Mouse (Mus musculus): ENCODE data around the gene Eppin. TPM values are rescaled to one million over a fixed set of nuclear protein-coding genes. Genes with fewer than 3 reads are reported as not detected.
A peak's percentile ranks its signal among the peaks of the same experiment; 100 is the strongest.

Eppin gene
- not detected in 2 replicates for total RNA-seq (2014; rRNA removed)
- not detected in 2 replicates for polyA plus RNA-seq (2012; rRNA removed)

- Histone ChIP-seq H3K27me3 (ENCODE audit: control insufficient read depth, insufficient read depth, low read length) (no peaks in the 10 kb centered on the region), H3K27ac (replicated peaks; ENCODE audit: insufficient read depth, low read depth, low read length) (no peak within 1 kb of the TSS), H3K9ac (ENCODE audit: low read depth, low read length) (no peak within 1 kb of the TSS), H3K79me2 (ENCODE audit: control insufficient read depth, insufficient read depth, low read length) (no peaks in the 10 kb centered on the region), H3K4me1 (ENCODE audit: control insufficient read depth, insufficient read depth, low read length) (no peaks in the 10 kb centered on the region), H3K36me3 (ENCODE audit: control insufficient read depth, insufficient read depth, low read length) (no peaks in the 10 kb centered on the region), H3K4me3 (ENCODE audit: insufficient read depth, low read depth, low read length) (no peak within 1 kb of the TSS)
- DNase-seq (ENCODE audit: extremely low read depth, low read depth, low spot score): no peak
- 79% methylated on average over 4 of the region's 4 CpGs for WGBS
- no peak for TF ChIP-seq CTCF (IDR thresholded peaks at IDR 0.05; ENCODE audit: low read depth, low read length)
- no peak for TF ChIP-seq POLR2A (IDR thresholded peaks at IDR 0.05; ENCODE audit: extremely low read depth, insufficient read depth, low read length)
Observed at GRCm38 (mm10) chr2:164593494-164593893, at the start of gene Eppin. Gene Eppin (minus strand): TSS chr2:164593594.

GRCm38 (mm10) chr2:164641881-164642673, 48.7 kb upstream of the Eppin start:
- no peak for TF ChIP-seq CTCF (IDR thresholded peaks at IDR 0.05; ENCODE audit: low read depth, low read length)
- H3K4me3 ChIP-seq (ENCODE audit: insufficient read depth, low read depth, low read length): no peak overlapping the region
- no peak for DNase-seq (ENCODE audit: extremely low read depth, low read depth, low spot score)
- H3K79me2 ChIP-seq (ENCODE audit: control insufficient read depth, insufficient read depth, low read length): no peaks in the 10 kb centered on the region
- H3K4me1 ChIP-seq (ENCODE audit: control insufficient read depth, insufficient read depth, low read length): no peaks in the 10 kb centered on the region
- 87% methylated on average over 13 of the region's 13 CpGs for WGBS
- H3K9ac ChIP-seq (ENCODE audit: low read depth, low read length): no peak overlapping the region
- no peaks in the 10 kb centered on the region for H3K27me3 ChIP-seq (ENCODE audit: control insufficient read depth, insufficient read depth, low read length)
- H3K36me3 ChIP-seq (ENCODE audit: control insufficient read depth, insufficient read depth, low read length): no peaks in the 10 kb centered on the region
- H3K27ac ChIP-seq (replicated peaks; ENCODE audit: insufficient read depth, low read depth, low read length): no peak overlapping the region

- no peak overlapping the region for H3K9ac ChIP-seq (ENCODE audit: low read depth, low read length)
- no peaks in the 10 kb centered on the region for H3K79me2 ChIP-seq (ENCODE audit: control insufficient read depth, insufficient read depth, low read length)
- H3K27me3 ChIP-seq (ENCODE audit: control insufficient read depth, insufficient read depth, low read length): no peaks in the 10 kb centered on the region
- H3K36me3 ChIP-seq (ENCODE audit: control insufficient read depth, insufficient read depth, low read length): no peaks in the 10 kb centered on the region
- TF ChIP-seq CTCF (IDR thresholded peaks at IDR 0.05; ENCODE audit: low read depth, low read length): no peak
- no peak for TF ChIP-seq POLR2A (IDR thresholded peaks at IDR 0.05; ENCODE audit: extremely low read depth, insufficient read depth, low read length)
- peak; percentile 16 for DNase-seq (ENCODE audit: extremely low read depth, low read depth, low spot score)
- no peak overlapping the region for H3K27ac ChIP-seq (replicated peaks; ENCODE audit: insufficient read depth, low read depth, low read length)
- H3K4me1 ChIP-seq (ENCODE audit: control insufficient read depth, insufficient read depth, low read length): no peaks in the 10 kb centered on the region
- 63% methylated on average over 7 of the region's 7 CpGs for WGBS
- H3K4me3 ChIP-seq (ENCODE audit: insufficient read depth, low read depth, low read length): no peak overlapping the region
Observed at GRCm38 (mm10) chr2:164641129-164641528, 47.7 kb upstream of the Eppin start.

GRCm38 (mm10) chr2:164638696-164639095, 45.3 kb upstream of the Eppin start, which contains the start of gene Wfdc16:
Gene Wfdc16 (minus strand): TSS chr2:164638796.
- peak; percentile 19 for DNase-seq (ENCODE audit: extremely low read depth, low read depth, low spot score)
- H3K79me2 ChIP-seq (ENCODE audit: control insufficient read depth, insufficient read depth, low read length): no peaks in the 10 kb centered on the region
- WGBS: 43% methylated on average over 3 of the region's 3 CpGs
- no peaks in the 10 kb centered on the region for H3K27me3 ChIP-seq (ENCODE audit: control insufficient read depth, insufficient read depth, low read length)
- TF ChIP-seq POLR2A (IDR thresholded peaks at IDR 0.05; ENCODE audit: extremely low read depth, insufficient read depth, low read length) (no peak), CTCF (IDR thresholded peaks at IDR 0.05; ENCODE audit: low read depth, low read length) (no peak)
- no peak within 1 kb of the TSS for H3K27ac ChIP-seq (replicated peaks; ENCODE audit: insufficient read depth, low read depth, low read length)
- no peaks in the 10 kb centered on the region for H3K36me3 ChIP-seq (ENCODE audit: control insufficient read depth, insufficient read depth, low read length)
- no peaks in the 10 kb centered on the region for H3K4me1 ChIP-seq (ENCODE audit: control insufficient read depth, insufficient read depth, low read length)
- H3K4me3 ChIP-seq (ENCODE audit: insufficient read depth, low read depth, low read length): no peak within 1 kb of the TSS
- no peak within 1 kb of the TSS for H3K9ac ChIP-seq (ENCODE audit: low read depth, low read length)

GRCm38 (mm10) chr2:164635266-164635665, 41.9 kb upstream of the Eppin start:
- H3K79me2 ChIP-seq (ENCODE audit: control insufficient read depth, insufficient read depth, low read length): no peaks in the 10 kb centered on the region
- H3K27ac ChIP-seq (replicated peaks; ENCODE audit: insufficient read depth, low read depth, low read length): no peak overlapping the region
- no peaks in the 10 kb centered on the region for H3K27me3 ChIP-seq (ENCODE audit: control insufficient read depth, insufficient read depth, low read length)
- no peak overlapping the region for H3K9ac ChIP-seq (ENCODE audit: low read depth, low read length)
- H3K36me3 ChIP-seq (ENCODE audit: control insufficient read depth, insufficient read depth, low read length): no peaks in the 10 kb centered on the region
- TF ChIP-seq CTCF (IDR thresholded peaks at IDR 0.05; ENCODE audit: low read depth, low read length) (no peak), POLR2A (IDR thresholded peaks at IDR 0.05; ENCODE audit: extremely low read depth, insufficient read depth, low read length) (no peak)
- WGBS: 83% methylated on average over 9 of the region's 9 CpGs
- no peak overlapping the region for H3K4me3 ChIP-seq (ENCODE audit: insufficient read depth, low read depth, low read length)
- no peak for DNase-seq (ENCODE audit: extremely low read depth, low read depth, low spot score)
- H3K4me1 ChIP-seq (ENCODE audit: control insufficient read depth, insufficient read depth, low read length): no peaks in the 10 kb centered on the region

GRCm38 (mm10) chr2:164621775-164622174, 28.4 kb upstream of the Eppin start:
- no peaks in the 10 kb centered on the region for H3K36me3 ChIP-seq (ENCODE audit: control insufficient read depth, insufficient read depth, low read length)
- H3K27me3 ChIP-seq (ENCODE audit: control insufficient read depth, insufficient read depth, low read length): no peaks in the 10 kb centered on the region
- no peak overlapping the region for H3K4me3 ChIP-seq (ENCODE audit: insufficient read depth, low read depth, low read length)
- no peak overlapping the region for H3K9ac ChIP-seq (ENCODE audit: low read depth, low read length)
- no peaks in the 10 kb centered on the region for H3K79me2 ChIP-seq (ENCODE audit: control insufficient read depth, insufficient read depth, low read length)
- DNase-seq (ENCODE audit: extremely low read depth, low read depth, low spot score): no peak
- TF ChIP-seq POLR2A (IDR thresholded peaks at IDR 0.05; ENCODE audit: extremely low read depth, insufficient read depth, low read length): no peak
- TF ChIP-seq CTCF (IDR thresholded peaks at IDR 0.05; ENCODE audit: low read depth, low read length): no peak
- WGBS: 82% methylated on average over 4 of the region's 4 CpGs
- no peaks in the 10 kb centered on the region for H3K4me1 ChIP-seq (ENCODE audit: control insufficient read depth, insufficient read depth, low read length)
- H3K27ac ChIP-seq (replicated peaks; ENCODE audit: insufficient read depth, low read depth, low read length): no peak overlapping the region

Measured in liver, adult 2 months (tissue).